Mouse (Mus musculus) liver, embryonic 16.5 days (tissue): Measurements from ENCODE around the gene Arsb. TPM values are rescaled to one million over a fixed set of nuclear protein-coding genes. Genes with fewer than 3 reads are reported as not detected.

ENCODE experiments used
- ATAC-seq: fragments of 200-750 bp; cut with Nextera tagmentation; 2 replicates; pipeline ENCODE4 v1.8.0; 2017; ENCODE audit warnings: low read depth, mild to moderate bottlenecking, moderate number of reproducible peaks, moderate library complexity
- H3K27ac ChIP-seq: fragments of 300-500 bp; sonication (generic); 2 replicates; pipeline ENCODE4 v1.5.1; 2014; ENCODE audit warnings: mild to moderate bottlenecking, low read length
- H3K27me3 ChIP-seq: fragments of 300-500 bp; sonication (generic); 2 replicates; pipeline ENCODE4 v1.6.1; 2014; ENCODE audit warnings: low read depth, low read length, mixed read lengths; ENCODE audit not compliant: control insufficient read depth, insufficient read depth
- H3K36me3 ChIP-seq: fragments of 300-500 bp; sonication (generic); 2 replicates; pipeline ENCODE4 v1.6.1; 2014; ENCODE audit warnings: mild to moderate bottlenecking; ENCODE audit not compliant: control insufficient read depth, insufficient read depth
- H3K4me1 ChIP-seq: fragments of 300-500 bp; sonication (generic); 2 replicates; pipeline ENCODE4 v1.6.1; 2014; ENCODE audit warnings: low read depth, low read length, mixed read lengths; ENCODE audit not compliant: control insufficient read depth
- H3K4me2 ChIP-seq: fragments of 300-500 bp; sonication (generic); 2 replicates; pipeline ENCODE4 v1.6.1; 2014; ENCODE audit warnings: low read depth, low read length, mixed read lengths
- H3K4me3 ChIP-seq: fragments of 300-500 bp; sonication (generic); 2 replicates; pipeline ENCODE4 v1.5.1; 2014; ENCODE audit warnings: low read depth, mild to moderate bottlenecking, low read length
- H3K9ac ChIP-seq: fragments of 300-500 bp; sonication (generic); 2 replicates; pipeline ENCODE4 v1.6.1; 2014; ENCODE audit warnings: low read depth, low read length
- H3K9me3 ChIP-seq: fragments of 300-500 bp; sonication (generic); replicated peaks from 2 replicates; pipeline ENCODE4 v1.6.1; 2016; ENCODE audit warnings: low read length; ENCODE audit not compliant: control insufficient read depth
- WGBS: fragments of 180-500 bp; shearing (Covaris S2); extraction: QIAGEN DNeasy Blood & Tissue Kit; methylation state at CpG from one replicate; pipeline ENCODE4 v1.1.7; 2014; ENCODE audit not compliant: insufficient replicate concordance; 5-methylcytosine and 5-hydroxymethylcytosine counted together
- polyA plus RNA-seq: library from polyadenylated mRNA; unstranded; fragments of >200 nt; fragmentation: Nextera tagmentation; extraction: Ambion mirVana; gene quantifications from 2 replicates; pipeline ENCODE4 v1.2.1, GENCODE M21; 2015

Arsb gene
- polyA plus RNA-seq, 1 experiment from 2014 or later = 5.5 TPM

DNA sequence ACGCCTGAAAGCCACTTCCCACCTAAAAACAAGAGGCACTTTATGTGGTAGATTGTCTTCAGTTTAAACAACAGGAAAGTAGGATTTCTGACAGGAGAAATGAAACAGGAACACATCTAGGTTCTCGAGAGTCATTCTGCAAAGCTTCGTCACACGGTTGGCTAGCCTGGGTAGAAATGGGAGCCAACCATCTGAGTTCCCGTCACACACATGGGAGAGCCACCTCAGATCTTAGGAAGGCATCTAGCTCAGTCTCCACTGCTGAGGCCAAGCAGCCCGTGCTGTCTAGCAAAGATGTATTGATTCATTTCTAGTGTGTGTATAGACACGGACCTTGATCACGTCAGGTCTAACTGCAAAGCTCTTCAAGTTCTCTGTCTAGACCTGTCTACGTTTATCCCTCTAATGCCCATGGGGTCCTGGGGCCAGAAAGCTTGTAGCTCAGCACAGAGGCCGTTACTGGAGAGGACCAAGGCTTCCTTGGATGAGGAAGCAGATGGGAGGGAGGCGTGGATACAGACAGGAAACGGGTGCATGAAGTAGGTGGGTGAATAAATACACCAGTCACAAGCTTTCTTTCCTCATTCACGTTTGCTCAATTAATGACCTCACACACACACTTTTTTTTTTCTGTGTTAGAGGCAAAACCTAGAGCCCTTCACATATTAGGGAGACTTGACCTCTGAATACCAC is 129.7 kb downstream of the Arsb start:
- Histone ChIP-seq H3K4me1 (no peaks in the 10 kb centered on the region), H3K9ac (no peak overlapping the region), H3K4me2 (no peak overlapping the region), H3K27ac (no peak overlapping the region), H3K4me3 (no peak overlapping the region), H3K36me3 (no peaks in the 10 kb centered on the region), H3K9me3 (no peaks in the 10 kb centered on the region), H3K27me3 (no peaks in the 10 kb centered on the region)
- no peak for ATAC-seq
- 48% methylated on average over 13 of the region's 13 CpGs for WGBS

DNA sequence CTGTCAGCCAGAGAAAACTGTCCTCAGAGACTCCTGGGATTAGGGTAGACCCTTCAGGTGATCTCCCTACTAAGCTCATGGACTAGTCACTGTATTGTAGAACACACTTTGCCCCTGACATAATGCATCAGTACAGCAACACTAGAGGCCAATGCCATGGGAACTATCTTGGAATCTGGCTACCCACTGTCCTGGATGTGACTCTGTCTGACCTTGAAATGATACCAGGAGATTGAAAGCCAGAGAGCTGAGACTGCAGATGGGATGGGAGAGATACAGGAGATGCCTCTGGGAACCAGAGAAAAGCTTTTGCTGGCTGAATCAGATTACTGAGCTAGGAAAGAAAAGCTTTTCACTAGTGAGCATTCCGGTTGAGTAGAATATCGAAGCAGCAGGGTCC is 130.7 kb downstream of the Arsb start:
- H3K9ac ChIP-seq = no peak overlapping the region
- 72% methylated on average over 2 of the region's 2 CpGs for WGBS
- H3K9me3 ChIP-seq = no peaks in the 10 kb centered on the region
- H3K4me1 ChIP-seq = no peaks in the 10 kb centered on the region
- no peak overlapping the region for H3K27ac ChIP-seq
- no peak overlapping the region for H3K4me3 ChIP-seq
- H3K36me3 ChIP-seq = no peaks in the 10 kb centered on the region
- H3K4me2 ChIP-seq = no peak overlapping the region
- ATAC-seq = no peak
- H3K27me3 ChIP-seq = no peaks in the 10 kb centered on the region

DNA sequence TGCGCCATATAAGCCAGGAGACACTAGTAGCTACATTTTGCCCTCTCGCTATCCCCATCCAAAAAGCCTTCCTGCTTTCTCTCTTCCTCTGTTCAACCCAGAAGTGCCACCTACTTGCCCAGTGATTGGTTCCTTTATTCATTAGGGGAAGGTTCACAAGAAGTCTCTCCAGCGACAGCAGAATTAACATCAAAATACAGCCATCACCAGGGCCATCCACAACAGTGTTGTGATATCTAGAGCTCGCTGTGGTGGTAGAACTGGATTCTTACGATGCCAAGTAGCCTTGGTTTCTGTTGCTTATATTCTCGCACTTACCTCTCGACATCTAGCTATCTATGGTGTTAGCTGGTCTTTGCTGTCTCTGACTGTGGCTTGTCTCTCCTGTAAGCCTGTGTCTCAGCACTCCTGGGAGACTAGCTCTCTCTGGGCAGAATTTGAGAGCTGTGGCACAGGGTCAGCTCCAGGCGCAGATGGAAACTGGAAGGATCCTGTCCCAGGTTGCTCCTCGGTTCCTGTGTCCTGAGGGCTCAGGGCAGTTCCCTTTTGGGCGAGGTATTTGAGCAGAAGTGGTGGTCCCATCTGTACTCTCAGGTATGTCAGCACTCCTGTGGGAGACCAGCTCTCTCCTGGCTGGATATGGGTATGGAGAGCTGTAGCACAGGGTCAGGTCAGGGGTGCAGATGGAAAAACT is 135.3 kb downstream of the Arsb start:
- Histone ChIP-seq H3K36me3 (no peaks in the 10 kb centered on the region), H3K9ac (no peak overlapping the region), H3K9me3 (no peaks in the 10 kb centered on the region), H3K4me3 (no peak overlapping the region), H3K27me3 (no peaks in the 10 kb centered on the region), H3K27ac (no peak overlapping the region), H3K4me1 (no peaks in the 10 kb centered on the region), H3K4me2 (no peak overlapping the region)
- WGBS = 64% methylated on average over 10 of the region's 10 CpGs
- no peak for ATAC-seq

DNA sequence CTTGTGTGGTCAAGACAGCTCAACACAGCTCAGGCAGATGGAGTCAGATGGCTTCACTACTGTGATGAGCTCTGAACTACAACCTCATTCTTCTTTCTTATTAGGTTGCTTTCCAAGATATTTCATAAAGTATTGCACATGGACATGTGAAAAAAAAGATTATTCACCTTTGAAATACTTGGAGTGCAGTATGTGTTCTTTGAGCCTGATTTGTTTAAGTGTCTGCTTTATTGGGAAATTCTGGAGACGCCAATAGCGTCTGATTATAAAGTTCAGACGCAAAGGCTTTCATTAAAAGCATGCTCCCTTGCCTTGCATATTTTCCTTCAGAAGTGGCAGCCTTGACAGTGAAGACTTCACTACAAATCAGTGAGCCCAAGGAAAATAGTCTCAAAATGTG is 136.5 kb downstream of the Arsb start:
- H3K4me3 ChIP-seq = no peak overlapping the region
- H3K36me3 ChIP-seq = no peaks in the 10 kb centered on the region
- no peaks in the 10 kb centered on the region for H3K27me3 ChIP-seq
- H3K4me2 ChIP-seq = no peak overlapping the region
- H3K9ac ChIP-seq = no peak overlapping the region
- 78% methylated on average over 3 of the region's 3 CpGs for WGBS
- no peak overlapping the region for H3K27ac ChIP-seq
- no peaks in the 10 kb centered on the region for H3K4me1 ChIP-seq
- no peak for ATAC-seq
- H3K9me3 ChIP-seq = no peaks in the 10 kb centered on the region

DNA sequence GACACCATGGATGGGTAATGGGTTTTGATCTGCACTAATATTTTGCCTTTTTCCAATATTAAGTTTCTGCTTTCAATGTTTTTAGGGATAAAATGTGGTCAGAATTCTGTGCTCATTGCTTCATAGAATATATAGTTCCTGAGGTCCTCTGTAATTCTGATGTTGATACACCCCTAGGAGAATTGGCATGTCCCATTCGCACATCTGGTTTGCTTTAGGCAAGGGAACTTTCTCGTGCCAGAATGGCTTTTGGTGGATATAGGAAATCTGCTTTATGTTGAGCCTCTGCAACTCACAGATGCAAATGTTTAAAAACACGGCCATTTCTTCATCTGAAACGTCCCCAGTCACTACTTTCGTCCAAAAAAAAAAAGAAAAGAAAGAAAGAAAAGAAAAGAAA is 138.4 kb downstream of the Arsb start:
- Histone ChIP-seq H3K4me3 (no peak overlapping the region), H3K27me3 (no peaks in the 10 kb centered on the region), H3K36me3 (no peaks in the 10 kb centered on the region), H3K9ac (no peak overlapping the region), H3K27ac (no peak overlapping the region), H3K4me2 (no peak overlapping the region), H3K4me1 (no peaks in the 10 kb centered on the region), H3K9me3 (no peaks in the 10 kb centered on the region)
- 50% methylated on average over 5 of the region's 5 CpGs for WGBS
- ATAC-seq = no peak

DNA sequence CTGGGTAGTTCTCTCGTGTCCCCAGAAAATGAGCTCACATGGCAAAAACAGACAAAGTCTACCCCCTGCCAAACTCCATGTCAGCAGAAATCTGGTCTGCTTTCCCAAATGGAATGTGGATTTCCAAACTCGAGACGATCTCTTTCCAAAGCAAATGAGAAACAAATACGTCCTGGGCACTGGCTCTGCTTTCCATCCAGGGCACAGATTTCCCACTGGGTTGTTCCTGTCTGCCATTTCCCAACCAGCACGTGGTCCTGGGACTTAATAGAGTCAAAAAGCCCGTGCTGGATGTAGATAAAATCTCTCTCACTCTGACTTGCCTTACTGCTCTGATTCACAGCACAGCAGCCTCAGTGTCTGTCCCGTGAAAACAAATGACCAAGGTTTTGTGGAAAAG is 139.6 kb downstream of the Arsb start:
- WGBS = 51% methylated on average over 7 of the region's 7 CpGs
- no peak for ATAC-seq
- H3K27ac ChIP-seq = no peak overlapping the region
- no peaks in the 10 kb centered on the region for H3K4me1 ChIP-seq
- H3K9ac ChIP-seq = no peak overlapping the region
- H3K9me3 ChIP-seq = no peaks in the 10 kb centered on the region
- H3K4me2 ChIP-seq = no peak overlapping the region
- no peaks in the 10 kb centered on the region for H3K27me3 ChIP-seq
- no peaks in the 10 kb centered on the region for H3K36me3 ChIP-seq
- no peak overlapping the region for H3K4me3 ChIP-seq

DNA sequence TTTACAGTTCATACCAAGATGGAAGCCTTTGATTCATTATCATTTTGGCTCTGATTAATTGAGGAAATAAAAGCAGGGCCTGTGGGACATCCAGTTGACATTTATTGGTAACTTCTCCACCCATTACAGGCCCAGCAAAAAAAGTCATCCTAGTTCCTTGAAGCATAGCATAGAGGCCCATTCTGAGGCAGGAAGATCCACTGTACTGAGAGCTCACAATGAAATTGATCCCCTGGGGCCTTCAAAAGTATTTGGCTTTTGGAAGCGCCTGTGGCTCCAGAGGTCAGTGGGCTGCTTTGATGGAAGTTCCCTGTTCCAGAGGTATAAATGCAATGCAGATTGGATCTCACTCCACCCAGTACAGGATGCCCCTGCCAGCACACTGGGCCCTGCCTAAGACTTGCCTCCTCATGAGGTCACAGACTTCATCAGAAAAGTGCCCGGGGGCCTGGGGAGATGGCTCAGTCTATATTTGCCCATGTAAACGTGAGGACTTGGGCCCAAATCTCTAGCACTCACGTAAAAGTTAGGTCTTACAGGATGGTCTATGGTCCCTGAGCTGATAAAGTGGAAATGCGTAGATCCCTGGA is 141.0 kb downstream of the Arsb start:
- no peak overlapping the region for H3K4me2 ChIP-seq
- no peak for ATAC-seq
- WGBS = 64% methylated on average over 5 of the region's 5 CpGs

DNA sequence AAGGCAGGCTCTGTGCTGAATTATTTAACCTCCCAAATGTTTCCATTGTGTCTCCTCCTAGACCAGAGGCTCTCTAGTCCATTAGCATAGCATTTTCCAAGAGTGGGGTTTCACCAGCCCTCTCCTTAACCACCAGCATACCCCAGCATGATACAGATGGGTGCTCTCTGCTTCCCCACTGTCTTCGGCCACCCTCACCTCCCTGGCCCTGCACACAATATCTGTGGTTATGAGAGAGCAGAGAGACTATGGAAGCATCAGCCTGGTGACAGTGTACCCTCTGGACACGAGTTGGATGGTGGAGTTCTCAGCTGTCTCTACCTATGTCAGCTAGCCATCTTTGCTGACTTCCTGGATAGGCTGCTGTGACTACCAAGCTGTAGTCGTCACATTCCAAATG is 142.8 kb downstream of the Arsb start:
- Histone ChIP-seq H3K36me3 (no peaks in the 10 kb centered on the region), H3K27me3 (no peaks in the 10 kb centered on the region), H3K9ac (no peak overlapping the region), H3K4me1 (no peaks in the 10 kb centered on the region), H3K4me3 (no peak overlapping the region), H3K27ac (no peak overlapping the region), H3K4me2 (no peak overlapping the region), H3K9me3 (no peaks in the 10 kb centered on the region)
- 62% methylated on average over 3 of the region's 3 CpGs for WGBS
- ATAC-seq = no peak

More for the DNA sequence above, 141.0 kb downstream of the Arsb start:
- H3K27ac ChIP-seq = no peak overlapping the region
- no peaks in the 10 kb centered on the region for H3K36me3 ChIP-seq
- H3K4me3 ChIP-seq = no peak overlapping the region
- H3K4me1 ChIP-seq = no peaks in the 10 kb centered on the region
- no peak overlapping the region for H3K9ac ChIP-seq
- H3K27me3 ChIP-seq = no peaks in the 10 kb centered on the region
- no peaks in the 10 kb centered on the region for H3K9me3 ChIP-seq
